Mouse (Mus musculus) kidney, embryonic 16.5 days (tissue): ENCODE results near the gene Dlg3. TPM values are rescaled to one million over a fixed set of nuclear protein-coding genes. Genes with fewer than 3 reads are reported as not detected.

ENCODE experiments used
- ATAC-seq: fragments of 200-750 bp; cut with Nextera tagmentation; 2 replicates; pipeline ENCODE4 v1.8.0; 2017; ENCODE audit warnings: moderate TSS enrichment; ENCODE audit not compliant: low FRiP score, low TSS enrichment
- H3K27ac ChIP-seq: fragments of 300-500 bp; sonication (generic); 2 replicates; pipeline ENCODE4 v1.5.1; 2014; ENCODE audit warnings: low read length
- H3K27me3 ChIP-seq: fragments of 300-500 bp; sonication (generic); 2 replicates; pipeline ENCODE4 v1.6.1; 2014; ENCODE audit warnings: low read length, control low read depth, mixed read lengths; ENCODE audit not compliant: insufficient read depth
- H3K36me3 ChIP-seq: fragments of 300-500 bp; sonication (generic); 2 replicates; pipeline ENCODE4 v1.6.1; 2014; ENCODE audit warnings: low read length, control low read depth, mixed read lengths; ENCODE audit not compliant: insufficient read depth
- H3K4me1 ChIP-seq: fragments of 300-500 bp; sonication (generic); 2 replicates; pipeline ENCODE4 v1.6.1; 2014; ENCODE audit warnings: low read length, control low read depth, mixed read lengths; ENCODE audit not compliant: insufficient read depth
- H3K4me2 ChIP-seq: fragments of 300-500 bp; sonication (generic); replicated peaks from 2 replicates; pipeline ENCODE4 v1.6.1; 2014; ENCODE audit warnings: low read depth, low read length
- H3K4me3 ChIP-seq: fragments of 300-500 bp; sonication (generic); 2 replicates; pipeline ENCODE4 v1.5.1; 2014; ENCODE audit warnings: mild to moderate bottlenecking, low read length
- H3K9ac ChIP-seq: fragments of 300-500 bp; sonication (generic); replicated peaks from 2 replicates; pipeline ENCODE4 v1.6.1; 2014; ENCODE audit warnings: low read length
- H3K9me3 ChIP-seq: fragments of 300-500 bp; sonication (generic); 2 replicates; pipeline ENCODE4 v1.6.1; 2016; ENCODE audit warnings: low read length, control low read depth
- WGBS: fragments of 180-500 bp; shearing (Covaris S2); extraction: QIAGEN DNeasy Blood & Tissue Kit; methylation state at CpG from one replicate; pipeline ENCODE4 v1.1.7; 2014; 5-methylcytosine and 5-hydroxymethylcytosine counted together
- polyA plus RNA-seq: library from polyadenylated mRNA; unstranded; fragments of >200 nt; fragmentation: Nextera tagmentation; extraction: Ambion mirVana; gene quantifications from 2 replicates; pipeline ENCODE4 v1.2.1, GENCODE M21; 2015

Gene Dlg3
- polyA plus RNA-seq, 1 experiment from 2014 or later, result 6.7 TPM

DNA sequence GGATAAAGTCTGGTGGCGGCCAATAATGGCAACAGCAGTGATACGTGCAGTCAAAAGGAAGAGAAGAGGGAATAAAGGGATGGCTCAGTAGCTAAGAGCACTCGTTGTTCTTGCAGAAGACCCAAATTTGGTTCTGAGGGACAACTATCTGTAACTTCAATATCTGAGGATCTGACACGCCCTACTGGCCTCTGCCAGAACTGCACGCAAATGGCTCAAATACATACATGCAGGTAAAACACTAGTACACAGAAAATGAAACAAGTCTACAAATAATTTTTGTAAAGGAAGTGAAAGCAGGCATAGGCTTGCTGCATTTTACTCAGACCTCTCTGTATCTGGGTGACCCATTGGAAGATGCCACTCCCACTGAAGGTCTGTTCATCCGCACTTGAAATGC is 1.7 kb upstream of the Dlg3 start:
- 88% methylated on average over 6 of the region's 6 CpGs for WGBS

DNA sequence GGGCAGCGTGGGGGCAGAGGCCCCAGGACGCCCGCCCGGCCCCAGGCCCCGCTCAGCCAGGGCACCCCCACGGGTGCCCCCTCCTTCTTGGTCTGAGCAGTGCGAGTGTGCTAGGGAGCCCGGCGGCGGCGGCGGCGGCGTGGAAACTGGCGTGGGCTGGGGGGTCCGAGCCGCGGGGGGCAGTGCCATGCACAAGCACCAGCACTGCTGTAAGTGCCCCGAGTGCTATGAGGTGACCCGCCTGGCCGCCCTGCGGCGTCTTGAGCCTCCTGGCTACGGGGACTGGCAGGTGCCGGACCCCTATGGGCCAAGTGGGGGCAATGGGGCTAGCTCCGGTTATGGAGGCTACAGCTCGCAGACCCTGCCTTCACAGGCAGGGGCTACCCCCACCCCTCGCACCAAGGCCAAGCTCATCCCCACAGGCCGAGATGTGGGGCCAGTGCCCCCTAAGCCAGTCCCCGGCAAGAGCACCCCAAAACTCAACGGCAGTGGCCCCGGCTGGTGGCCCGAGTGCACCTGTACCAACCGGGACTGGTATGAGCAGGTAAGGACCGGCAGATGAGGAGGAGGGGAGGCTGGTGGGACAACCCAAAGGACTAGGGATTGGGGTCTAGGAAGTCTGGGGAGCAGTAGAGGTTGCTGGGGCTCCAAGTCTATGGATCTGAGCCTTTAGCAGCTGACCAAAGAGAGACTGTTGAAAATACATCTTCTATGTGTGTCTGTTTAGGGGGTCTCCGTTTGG is 534 bp downstream of the Dlg3 start:
- no peak overlapping the region for H3K9ac ChIP-seq
- no peaks in the 10 kb centered on the region for H3K36me3 ChIP-seq
- ATAC-seq, result peak; percentile 46; the same call in 1 of the 2 replicates
- WGBS, result 28% methylated on average over 32 of the region's 36 CpGs
- H3K27me3 ChIP-seq, result peaks cover 7% of the 10 kb centered on the region; the same call in 1 of the 2 replicates
- H3K4me2 ChIP-seq, result peak overlapping the region; percentile 72
- H3K4me1 ChIP-seq, result 0 out of 2 replicates have a peak, but pooled peaks cover 5% of the 10 kb centered on the region
- H3K9me3 ChIP-seq, result no peaks in the 10 kb centered on the region
- H3K4me3 ChIP-seq, result peak overlapping the region; percentile 48
- no peak overlapping the region for H3K27ac ChIP-seq

More for the DNA sequence above, 1.7 kb upstream of the Dlg3 start:
- Histone ChIP-seq H3K9me3 (no peaks in the 10 kb centered on the region), H3K9ac (no peak overlapping the region), H3K4me3 (no peak overlapping the region), H3K36me3 (no peaks in the 10 kb centered on the region), H3K27ac (no peak overlapping the region), H3K4me2 (no peak overlapping the region), H3K4me1 (0 out of 2 replicates have a peak, but pooled peaks cover 5% of the 10 kb centered on the region), H3K27me3 (peaks cover 7% of the 10 kb centered on the region; the same call in 1 of the 2 replicates)
- ATAC-seq, result no peak

DNA sequence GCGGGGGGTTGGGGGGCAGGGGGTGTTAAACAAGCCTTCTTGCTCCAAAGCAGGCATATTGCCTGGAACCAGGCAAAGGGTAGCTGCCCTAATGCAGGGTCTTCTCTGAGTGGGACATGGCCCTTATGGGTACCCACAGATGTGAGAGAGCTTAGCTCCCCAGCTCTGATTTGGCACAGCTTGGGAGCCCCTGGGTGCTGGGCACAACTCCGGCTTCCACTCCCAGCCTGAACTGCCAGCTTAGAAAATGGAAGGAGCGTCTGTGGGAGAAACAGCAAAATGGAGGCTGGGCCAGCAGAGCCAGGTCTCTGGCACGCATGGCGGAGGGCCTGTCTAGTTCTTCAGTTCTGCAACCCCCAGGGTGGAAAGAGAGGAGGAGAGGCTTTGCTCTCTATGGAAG is 1.8 kb downstream of the Dlg3 start:
- Histone ChIP-seq H3K27ac (no peak overlapping the region), H3K36me3 (no peaks in the 10 kb centered on the region), H3K27me3 (peaks cover 7% of the 10 kb centered on the region; the same call in 1 of the 2 replicates), H3K4me1 (0 out of 2 replicates have a peak, but pooled peaks cover 5% of the 10 kb centered on the region), H3K9ac (no peak overlapping the region), H3K4me3 (no peak overlapping the region), H3K4me2 (no peak overlapping the region), H3K9me3 (no peaks in the 10 kb centered on the region)
- ATAC-seq, result no peak
- WGBS, result 83% methylated on average over 5 of the region's 5 CpGs

DNA sequence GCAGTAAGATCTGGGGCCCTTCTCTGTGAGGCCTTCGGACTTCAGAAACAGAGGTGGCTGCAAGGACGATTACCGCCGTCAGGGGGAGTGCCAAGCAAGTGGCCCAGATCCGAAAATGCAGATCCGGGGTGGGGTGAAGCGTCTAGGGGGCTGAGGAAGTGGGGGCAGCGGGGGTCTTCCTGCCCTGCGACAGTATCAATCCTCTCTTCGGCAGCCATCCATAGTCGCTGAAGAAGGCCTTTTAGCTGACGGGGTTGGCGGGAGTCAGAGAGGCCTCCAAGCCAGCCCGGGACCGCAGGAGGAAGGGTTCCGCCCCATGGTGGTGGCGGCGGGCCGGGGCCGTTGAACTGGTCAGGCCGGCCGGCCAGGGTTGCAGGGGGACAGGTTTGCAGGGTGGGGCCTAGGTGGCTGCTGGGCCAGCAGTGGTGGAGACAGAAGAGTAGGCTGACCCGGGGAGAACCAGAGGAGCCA is 6.9 kb downstream of the Dlg3 start:
- WGBS, result 15% methylated on average over 23 of the region's 23 CpGs
- H3K9me3 ChIP-seq, result no peaks in the 10 kb centered on the region

DNA sequence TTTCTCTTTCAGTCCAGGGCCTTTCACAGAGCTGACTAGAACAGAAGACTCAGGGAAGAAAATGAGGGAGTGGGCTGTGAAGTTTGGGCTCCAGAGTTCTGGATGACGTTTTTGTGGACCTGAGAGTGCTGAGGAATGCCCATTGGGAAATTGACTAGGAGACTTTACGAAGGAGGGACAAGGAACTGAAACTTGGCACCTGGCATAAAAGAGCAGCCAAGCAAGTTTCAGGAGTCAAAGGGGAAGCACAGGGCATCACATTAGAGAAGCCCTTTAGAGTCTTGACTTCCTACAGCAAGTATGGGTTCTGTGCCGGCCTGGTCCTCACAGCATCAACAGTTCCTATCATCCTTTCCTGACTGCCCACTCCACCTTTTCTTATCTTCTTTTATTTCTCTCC is 7.9 kb downstream of the Dlg3 start:
- no peak overlapping the region for H3K27ac ChIP-seq
- H3K9me3 ChIP-seq, result no peaks in the 10 kb centered on the region
- H3K27me3 ChIP-seq, result no peaks in the 10 kb centered on the region
- H3K4me1 ChIP-seq, result no peaks in the 10 kb centered on the region
- 79% methylated on average over 3 of the region's 3 CpGs for WGBS
- no peaks in the 10 kb centered on the region for H3K36me3 ChIP-seq
- ATAC-seq, result no peak
- no peak overlapping the region for H3K4me3 ChIP-seq
- H3K9ac ChIP-seq, result no peak overlapping the region
- H3K4me2 ChIP-seq, result no peak overlapping the region

More for the DNA sequence above, 6.9 kb downstream of the Dlg3 start:
- Histone ChIP-seq H3K27me3 (no peaks in the 10 kb centered on the region), H3K4me3 (peak overlapping the region; percentile 51), H3K9ac (peak overlapping the region; percentile 69), H3K27ac (0 out of 2 replicates have a peak overlapping the region, but pooled peaks have one; percentile 24), H3K4me1 (no peaks in the 10 kb centered on the region), H3K4me2 (peak overlapping the region; percentile 55), H3K36me3 (no peaks in the 10 kb centered on the region)
- peak; percentile 35; the same call in 1 of the 2 replicates for ATAC-seq

DNA sequence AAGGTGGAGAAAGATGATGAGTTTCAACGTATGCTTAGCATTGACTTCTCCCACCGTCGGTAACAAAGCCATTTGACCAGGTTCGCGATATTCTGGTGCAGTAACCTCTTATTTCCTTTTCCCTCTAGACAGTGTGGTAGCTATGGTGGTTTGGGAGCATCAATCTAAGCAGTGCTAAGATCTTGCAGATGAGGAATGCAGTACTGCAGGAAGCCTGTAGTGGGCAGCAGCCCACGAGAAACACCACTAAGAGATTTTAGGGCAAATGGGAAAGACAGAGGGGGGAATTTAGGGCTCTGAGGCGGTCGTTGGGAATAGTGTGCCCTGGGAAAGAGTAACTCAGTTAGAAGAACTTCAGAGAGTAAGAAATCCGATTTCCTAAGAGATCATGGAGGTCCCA is 9.0 kb downstream of the Dlg3 start:
- Histone ChIP-seq H3K27me3 (no peaks in the 10 kb centered on the region), H3K4me2 (peak overlapping the region; percentile 57), H3K4me1 (no peaks in the 10 kb centered on the region), H3K9me3 (no peaks in the 10 kb centered on the region), H3K27ac (peak overlapping the region; percentile 84; the same call in 1 of the 2 replicates), H3K36me3 (no peaks in the 10 kb centered on the region), H3K9ac (no peak overlapping the region), H3K4me3 (peak overlapping the region; percentile 63)
- peak; percentile 49; the same call in 1 of the 2 replicates for ATAC-seq
- 22% methylated on average over 9 of the region's 9 CpGs for WGBS

DNA sequence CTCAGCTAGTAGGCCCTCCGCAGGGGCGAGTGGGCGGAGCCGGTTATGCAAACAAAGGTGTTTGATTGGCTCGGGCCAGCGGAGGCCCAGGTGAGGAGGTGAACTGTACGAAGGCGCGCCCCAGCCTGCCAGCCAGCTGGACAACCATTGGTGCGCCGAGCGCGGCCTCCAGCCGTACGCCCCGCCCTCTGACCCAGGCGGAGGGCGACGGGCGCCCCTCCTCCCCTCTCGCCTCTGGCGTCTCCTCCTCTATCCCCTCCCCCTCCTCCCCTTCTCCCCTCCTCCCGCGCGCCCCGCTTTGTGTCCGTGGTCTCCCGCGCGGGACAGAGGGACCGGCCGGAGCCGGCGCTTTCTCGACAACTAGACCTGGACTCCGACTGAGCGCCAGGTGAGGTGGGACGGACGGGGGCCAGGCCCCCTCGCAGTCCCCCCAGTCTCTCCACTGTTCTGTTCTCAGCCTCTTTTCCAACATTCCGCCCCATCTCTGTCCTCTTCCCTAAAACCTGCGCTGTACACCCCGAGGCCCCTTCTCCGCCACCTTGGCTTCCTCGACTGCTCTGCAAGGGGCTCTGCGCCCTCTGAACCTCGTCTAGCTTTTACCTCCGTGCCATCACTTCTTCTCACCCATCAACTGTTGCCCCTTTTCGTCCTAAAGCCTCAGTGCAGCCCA is 9.6 kb downstream of the Dlg3 start:
- Histone ChIP-seq H3K9me3 (no peaks in the 10 kb centered on the region), H3K9ac (peak overlapping the region; percentile 75), H3K4me1 (no peaks in the 10 kb centered on the region), H3K27ac (peak overlapping the region; percentile 84), H3K4me2 (peak overlapping the region; percentile 57), H3K4me3 (peak overlapping the region; percentile 63), H3K36me3 (no peaks in the 10 kb centered on the region), H3K27me3 (no peaks in the 10 kb centered on the region)
- peak; percentile 96 for ATAC-seq
- 34% methylated on average over 25 of the region's 49 CpGs for WGBS

DNA sequence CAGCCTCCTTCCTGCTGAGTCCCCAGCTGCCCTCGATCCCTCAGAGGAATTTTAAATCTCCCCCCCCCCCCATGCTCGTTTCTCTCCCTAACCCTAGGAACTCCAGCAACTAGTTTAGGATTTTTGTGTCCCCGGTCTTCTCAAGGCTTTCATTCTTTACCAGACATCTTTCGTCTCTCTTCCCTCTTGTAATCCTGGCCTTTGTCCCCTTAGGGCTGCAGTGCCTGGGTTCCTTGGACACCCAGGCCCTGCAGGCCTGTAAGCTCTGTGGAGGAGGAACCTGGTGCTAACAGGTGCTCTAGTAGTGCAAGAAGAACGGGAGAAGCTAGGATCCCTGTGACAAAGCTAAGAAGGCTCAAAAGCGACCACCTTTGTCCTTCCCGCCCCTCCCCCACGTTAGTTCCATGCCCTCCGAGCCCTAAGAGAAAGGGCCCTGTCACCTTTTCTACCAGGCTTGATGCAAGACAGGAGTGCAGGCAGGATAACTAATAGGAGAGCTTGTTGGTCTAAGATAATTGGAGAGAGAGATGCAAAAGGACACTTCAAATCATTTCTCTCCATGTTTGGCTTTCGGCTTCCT is 10.2 kb downstream of the Dlg3 start:
- Histone ChIP-seq H3K36me3 (no peaks in the 10 kb centered on the region), H3K9me3 (no peaks in the 10 kb centered on the region), H3K4me3 (peak overlapping the region; percentile 63), H3K9ac (peak overlapping the region; percentile 75), H3K27ac (peak overlapping the region; percentile 84), H3K27me3 (no peaks in the 10 kb centered on the region), H3K4me2 (peak overlapping the region; percentile 57), H3K4me1 (0 out of 2 replicates have a peak, but pooled peaks cover under 1% of the 10 kb centered on the region)
- WGBS, result 25% methylated on average over 10 of the region's 10 CpGs
- ATAC-seq, result no peak

DNA sequence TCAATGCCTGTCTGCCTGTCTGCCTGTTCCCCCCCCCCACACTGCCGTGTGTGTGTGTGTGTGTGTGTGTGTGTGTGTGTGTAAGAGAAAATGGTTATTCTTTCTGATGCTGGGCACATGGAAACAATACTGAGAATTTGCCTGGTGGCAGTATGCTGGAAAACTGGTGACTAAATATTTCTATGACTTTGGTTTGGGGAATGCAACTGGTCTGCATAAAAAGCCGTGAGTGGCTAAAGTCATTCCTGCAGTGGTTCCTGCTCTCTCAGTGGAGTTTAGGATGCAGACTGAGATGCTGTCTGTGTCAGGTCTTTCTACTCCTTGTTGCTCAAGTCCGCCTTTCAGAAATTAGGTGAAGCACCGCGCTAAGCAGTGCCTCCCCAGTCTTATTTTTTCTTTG is 10.9 kb downstream of the Dlg3 start:
- Histone ChIP-seq H3K4me1 (0 out of 2 replicates have a peak, but pooled peaks cover 3% of the 10 kb centered on the region), H3K9me3 (no peaks in the 10 kb centered on the region), H3K27me3 (no peaks in the 10 kb centered on the region; the same call in 1 of the 2 replicates), H3K4me3 (peak overlapping the region; percentile 63), H3K9ac (no peak overlapping the region), H3K36me3 (no peaks in the 10 kb centered on the region), H3K27ac (no peak overlapping the region), H3K4me2 (peak overlapping the region; percentile 57)
- 32% methylated on average over 5 of the region's 5 CpGs for WGBS
- ATAC-seq, result no peak
